Mouse (Mus musculus) layer of hippocampus, adult 18-20 months (tissue): Measurements from ENCODE around the gene Mfsd12. TPM values are rescaled to one million over a fixed set of nuclear protein-coding genes. Genes with fewer than 3 reads are reported as not detected.

Source experiments
- DNase-seq, 2 experiments: peaks; one replicate each; pipeline ENCODE4 v3.0.0; 2022; ENCODE audit warnings: low spot score in 2 of 2
- total RNA-seq, 2 experiments: library from RNA; stranded (reverse); gene quantifications; 2 replicates each; pipeline ENCODE4 v1.2.3; 2021

Gene Mfsd12
- total RNA-seq, 2 experiments from 2014 or later, result 42.2 to 44.4 TPM

- no peak for DNase-seq
Observed at GRCm38 (mm10) chr10:81328386-81328785, 28.9 kb upstream of the Mfsd12 start, which contains the start of gene Tbxa2r. Tbxa2r (plus strand) TSS chr10:81328731.

- no peak for DNase-seq
Observed at GRCm38 (mm10) chr10:81329194-81329975, 27.9 kb upstream of the Mfsd12 start.

- DNase-seq, result no peak
Observed at GRCm38 (mm10) chr10:81330007-81330406, 27.3 kb upstream of the Mfsd12 start.

DNA sequence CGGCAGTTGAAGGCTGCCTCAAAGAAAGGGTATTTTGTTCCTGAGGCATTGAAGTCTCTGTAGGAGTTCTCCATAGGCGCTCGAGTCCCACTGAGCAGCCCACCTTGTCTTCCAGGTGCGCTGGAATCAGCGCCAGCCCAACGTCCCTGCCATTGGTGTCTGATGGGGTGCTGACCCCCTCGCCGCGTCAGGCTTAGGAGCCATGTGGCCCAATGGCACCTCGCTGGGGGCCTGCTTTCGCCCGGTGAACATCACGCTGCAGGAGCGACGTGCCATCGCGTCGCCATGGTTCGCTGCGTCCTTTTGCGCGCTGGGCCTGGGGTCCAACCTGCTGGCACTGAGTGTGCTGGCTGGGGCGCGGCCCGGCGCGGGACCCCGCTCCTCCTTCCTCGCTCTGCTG is 25.0 kb upstream of the Mfsd12 start:
- no peak for DNase-seq

GRCm38 (mm10) chr10:81334324-81334723 is 23.0 kb upstream of the Mfsd12 start:
- no peak for DNase-seq

GRCm38 (mm10) chr10:81335393-81336340 is 21.6 kb upstream of the Mfsd12 start:
- DNase-seq, result no peak

- DNase-seq, result no peak
Observed at GRCm38 (mm10) chr10:81336558-81336957, 20.7 kb upstream of the Mfsd12 start.

GRCm38 (mm10) chr10:81340551-81341332 is 16.5 kb upstream of the Mfsd12 start:
- no peak for DNase-seq

GRCm38 (mm10) chr10:81341333-81341949 is 15.8 kb upstream of the Mfsd12 start:
- DNase-seq, result peak in 1 of 2 experiments; percentile 67

DNA sequence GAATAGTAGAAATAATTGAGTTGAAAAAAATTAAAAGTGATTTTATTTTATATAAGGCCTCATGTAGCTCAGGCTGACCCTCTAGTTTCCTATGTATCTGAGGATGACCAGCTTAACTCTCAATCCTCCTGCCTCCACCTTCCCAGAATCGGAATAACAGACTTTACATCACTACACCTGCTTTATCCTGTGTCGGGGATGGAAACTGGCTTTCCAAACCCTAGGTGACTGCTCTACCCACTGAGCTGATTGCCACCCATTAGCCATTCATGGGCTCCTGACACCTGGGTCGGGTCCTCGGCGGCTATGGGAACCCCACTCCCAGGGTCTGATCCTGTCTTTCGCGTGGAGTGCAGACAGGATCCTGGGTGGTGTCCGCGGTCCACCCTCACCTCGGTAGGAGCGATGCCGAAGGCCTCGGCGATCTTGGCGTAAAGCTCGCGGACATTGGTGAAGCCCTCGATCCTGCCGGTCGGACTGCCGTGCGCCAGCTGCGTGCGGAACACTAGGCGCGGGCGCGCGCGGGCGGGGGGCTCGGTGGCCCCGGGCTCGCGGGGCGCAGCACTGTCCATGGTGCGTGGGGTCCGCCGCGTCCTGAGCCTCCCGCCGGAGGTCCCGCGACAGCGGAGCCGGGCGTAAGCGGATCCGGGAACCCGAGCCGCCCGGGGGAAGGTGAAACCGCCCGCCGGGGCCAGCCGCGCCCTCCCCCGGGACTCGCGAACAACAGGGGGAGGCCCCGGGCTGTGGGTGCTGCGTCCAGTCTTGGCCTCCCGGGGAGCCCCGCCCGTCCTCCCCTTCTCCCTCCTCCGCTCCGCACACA is 14.4 kb upstream of the Mfsd12 start, which contains the start of gene Gipc3:
TSS of gene Gipc3 (minus strand) at position 581 of the 820 bp plus-strand sequence.
- no peak for DNase-seq

- DNase-seq, result no peak
Observed at GRCm38 (mm10) chr10:81344421-81345161, 12.7 kb upstream of the Mfsd12 start.

DNA sequence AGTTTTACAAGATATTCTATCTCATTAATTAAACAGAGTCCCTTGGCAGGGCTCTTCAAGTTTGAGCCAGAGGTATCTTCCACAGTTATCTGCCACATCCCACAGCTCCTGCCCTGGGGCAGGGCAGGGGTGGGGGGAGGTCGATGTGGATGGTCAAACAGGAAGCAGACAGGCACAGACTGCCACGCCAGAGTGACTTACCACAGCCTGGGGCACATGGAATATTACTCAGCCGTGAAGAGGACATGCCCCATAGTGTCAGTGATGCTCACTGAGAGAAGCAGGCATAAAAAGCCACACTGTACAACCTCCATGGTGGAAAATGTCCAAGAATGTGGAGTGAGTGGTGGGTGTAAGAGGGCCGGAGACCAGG is 12.1 kb upstream of the Mfsd12 start:
- no peak for DNase-seq

DNA sequence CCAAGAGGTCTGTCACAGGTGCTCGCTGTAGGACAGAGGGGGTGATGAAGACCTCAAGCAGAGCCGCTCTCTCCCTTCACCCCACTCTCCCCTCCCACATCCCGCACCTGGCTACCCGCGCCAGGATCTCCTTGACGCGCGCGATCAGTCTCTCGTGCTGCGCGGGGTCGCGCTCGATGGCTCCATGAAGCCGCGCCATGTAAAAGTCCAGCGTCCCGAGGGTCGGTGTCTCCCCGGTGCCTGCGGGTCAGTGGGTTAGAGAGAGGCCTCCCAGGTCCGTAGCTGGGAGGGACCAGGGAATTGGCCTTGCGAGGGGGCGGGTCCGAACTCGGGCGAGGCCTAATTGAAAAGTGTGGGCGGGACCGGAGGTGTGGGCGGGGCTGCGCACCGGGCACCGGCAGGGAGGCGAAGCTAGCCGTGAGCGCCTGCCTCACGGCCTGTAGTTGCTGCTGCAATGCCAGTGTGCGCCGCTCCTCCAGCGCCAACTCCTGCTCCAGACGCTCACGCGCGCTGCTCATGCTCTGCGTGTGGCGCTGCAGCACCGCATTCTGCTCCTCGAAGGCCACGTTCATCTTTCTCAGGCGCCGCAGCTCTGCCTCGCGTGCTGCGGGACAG is 10.7 kb upstream of the Mfsd12 start:
- no peak for DNase-seq

DNA sequence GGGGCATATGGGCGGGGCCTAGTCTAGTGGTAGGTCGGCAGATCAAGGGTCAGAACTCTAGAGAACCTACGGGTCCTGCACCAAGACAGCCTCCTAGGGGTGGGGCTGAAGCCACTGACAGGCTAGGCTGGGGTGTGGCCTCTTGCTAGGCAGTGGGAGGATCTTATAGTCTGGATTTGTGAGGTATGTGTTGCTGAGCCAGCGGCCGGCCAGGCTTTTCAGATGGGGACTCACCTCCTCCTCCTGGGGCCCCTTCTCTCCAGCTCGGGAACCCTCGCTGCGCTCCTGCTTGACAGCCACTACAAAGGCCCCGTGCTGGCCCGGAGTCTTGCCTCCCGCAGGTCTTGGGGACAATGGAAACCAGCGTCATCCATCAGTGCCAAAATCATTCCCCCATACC is 8.1 kb upstream of the Mfsd12 start:
- DNase-seq, result no peak

DNA sequence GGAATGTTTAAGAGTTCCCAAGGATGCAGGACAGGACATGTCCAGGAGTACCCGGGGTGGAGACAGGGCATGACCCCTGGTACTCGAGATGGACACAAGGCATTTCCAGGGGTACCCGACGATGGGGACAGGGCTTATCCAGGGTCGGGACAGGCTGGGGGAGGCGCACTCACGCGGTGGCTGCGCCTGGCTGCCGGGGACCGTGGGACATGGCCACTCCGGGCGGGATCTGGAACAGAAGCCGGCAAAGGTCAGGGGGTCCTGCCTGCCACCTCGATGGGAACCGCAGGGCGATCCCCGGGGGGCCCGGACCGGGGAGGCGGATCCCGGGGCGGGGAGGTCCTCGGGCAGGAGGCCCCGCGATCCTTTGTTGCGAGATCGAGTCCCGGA is 7.3 kb upstream of the Mfsd12 start:
- DNase-seq, result no peak

DNA sequence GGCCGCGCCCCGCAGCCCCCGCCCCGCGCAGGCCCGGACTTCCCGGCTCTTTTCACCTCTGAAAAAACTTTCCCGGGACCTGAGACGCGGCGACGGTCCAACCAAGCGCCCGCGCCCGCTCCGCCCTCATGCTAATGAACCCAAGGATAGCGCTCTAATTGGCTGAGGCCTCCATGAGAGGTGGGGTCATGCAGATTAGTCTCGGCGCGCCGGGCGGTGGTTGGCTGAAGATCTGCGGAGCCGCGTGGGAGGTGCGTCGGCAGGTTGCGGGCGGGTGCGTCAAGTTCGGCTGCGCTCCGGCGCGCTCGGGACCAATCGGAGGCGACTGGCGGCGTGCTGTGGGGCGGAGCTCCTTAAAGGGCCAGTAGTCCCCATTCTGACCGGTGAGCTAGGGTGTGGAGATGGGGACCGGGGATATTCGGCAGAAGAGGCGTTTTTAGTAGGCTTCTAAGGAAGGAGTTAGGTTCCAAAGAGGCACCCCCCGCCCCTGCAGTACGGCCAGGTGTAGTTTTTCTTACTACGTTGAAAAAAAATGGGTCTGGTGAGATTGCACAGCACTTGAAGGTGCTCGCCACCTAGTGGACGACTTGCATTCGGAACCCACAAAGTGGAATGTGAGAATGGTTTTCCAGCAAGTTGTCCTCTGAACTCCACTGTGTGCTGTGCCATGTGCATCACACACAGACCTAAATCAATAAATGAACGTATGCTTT is 6.8 kb upstream of the Mfsd12 start, which contains the start of gene Hmg20b:
TSS of gene Hmg20b (minus strand) at position 130 of the 713 bp plus-strand sequence.
- peak; percentile 100 for DNase-seq

DNA sequence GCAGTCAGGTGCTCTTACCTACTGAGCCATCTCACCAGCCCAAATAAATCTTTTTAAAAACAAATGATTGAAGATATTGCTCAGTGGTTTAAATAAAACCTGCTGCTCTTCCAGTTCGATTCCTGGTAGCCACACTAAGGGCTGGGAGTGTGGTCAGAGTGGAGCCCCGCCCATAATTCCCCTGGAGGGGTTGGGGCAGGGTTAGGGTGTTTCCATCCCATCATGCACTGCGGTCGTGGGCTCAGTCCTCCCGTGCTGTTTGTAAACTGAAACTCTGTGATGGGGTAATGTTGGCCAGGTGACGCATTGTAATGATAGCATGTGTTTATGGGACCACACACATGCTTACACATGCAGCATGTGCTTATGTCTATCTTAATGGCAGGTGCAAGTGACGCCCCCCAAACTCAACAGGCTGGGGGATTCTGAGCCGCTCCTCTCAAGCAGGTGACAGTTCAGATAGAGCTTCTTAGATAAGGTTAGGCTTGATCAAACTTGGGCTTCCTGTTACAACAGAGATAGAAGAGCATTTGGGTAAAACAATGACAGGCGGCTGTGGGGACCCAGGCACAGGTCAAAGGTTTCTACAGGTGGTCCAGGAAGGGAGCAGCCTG is 5.5 kb upstream of the Mfsd12 start:
- DNase-seq, result no peak
